Mouse (Mus musculus): Measurements from ENCODE around the gene Stmn1. TPM values are rescaled to one million over a fixed set of nuclear protein-coding genes. Genes with fewer than 3 reads are reported as not detected.
A peak's percentile ranks its signal among the peaks of the same experiment; 100 is the strongest.
"Not testable (repeated sequence)": the region's sequence is repeated elsewhere in the genome, so short reads cannot be mapped to it uniquely, and the experiment has no call there.

Gene Stmn1
- polyA plus RNA-seq, 1 experiment from 2014 or later = 947 TPM

DNA sequence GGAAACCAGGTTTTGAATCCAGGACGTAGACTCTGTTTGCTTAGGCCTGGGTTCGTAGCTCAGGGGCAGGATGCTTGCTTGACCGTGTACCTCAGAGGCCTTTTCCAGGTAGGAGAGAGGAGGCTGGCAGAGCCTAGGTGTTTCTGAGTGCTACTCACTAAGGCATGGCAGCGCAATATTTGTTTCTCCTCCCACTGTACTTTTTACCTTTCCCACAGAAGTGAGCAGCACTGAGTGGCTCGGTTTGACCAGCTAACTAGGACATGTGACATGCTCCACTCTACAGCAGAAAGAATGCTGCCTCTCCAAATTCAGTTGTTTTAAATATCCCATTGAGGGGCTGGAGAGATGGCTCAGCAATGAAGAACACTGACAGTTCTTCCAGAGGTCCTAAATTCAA lies 20.1 kb downstream of the Stmn1 start:
- no peaks in the 10 kb centered on the region for H3K36me3 ChIP-seq
- no peak overlapping the region for H3K9ac ChIP-seq
- H3K4me2 ChIP-seq = no peak overlapping the region
- ATAC-seq (replicated peaks; ENCODE audit: insufficient number of reproducible peaks, insufficient read depth, low FRiP score, low read depth) = no peak
- no peaks in the 10 kb centered on the region for H3K4me1 ChIP-seq (replicated peaks)
- no peak overlapping the region for H3K4me3 ChIP-seq
- H3K9me3 ChIP-seq (replicated peaks) = no peaks in the 10 kb centered on the region
- H3K27me3 ChIP-seq = peaks cover 4% of the 10 kb centered on the region; the same call in 1 of the 2 replicates
- WGBS = 77% methylated on average over 5 of the region's 5 CpGs
- no peak overlapping the region for H3K27ac ChIP-seq

GRCm38 (mm10) chr4:134489986-134490665 lies 22.0 kb downstream of the Stmn1 start:
- H3K4me1 ChIP-seq (replicated peaks) = peaks cover 9% of the 10 kb centered on the region
- no peaks in the 10 kb centered on the region for H3K9me3 ChIP-seq (replicated peaks)
- WGBS = 75% methylated on average over 11 of the region's 11 CpGs
- no peaks in the 10 kb centered on the region for H3K27me3 ChIP-seq
- ATAC-seq (replicated peaks; ENCODE audit: insufficient number of reproducible peaks, insufficient read depth, low FRiP score, low read depth) = no peak
- H3K4me2 ChIP-seq = no peak overlapping the region
- no peaks in the 10 kb centered on the region for H3K36me3 ChIP-seq
- H3K27ac ChIP-seq = no peak overlapping the region
- no peak overlapping the region for H3K9ac ChIP-seq
- H3K4me3 ChIP-seq = no peak overlapping the region

- H3K36me3 ChIP-seq = no peaks in the 10 kb centered on the region
- no peak for ATAC-seq (replicated peaks; ENCODE audit: insufficient number of reproducible peaks, insufficient read depth, low FRiP score, low read depth)
- H3K4me1 ChIP-seq (replicated peaks) = peaks cover 25% of the 10 kb centered on the region
- 62% methylated on average over 6 of the region's 6 CpGs for WGBS
- H3K9me3 ChIP-seq (replicated peaks) = no peaks in the 10 kb centered on the region
- no peak overlapping the region for H3K4me3 ChIP-seq
- no peak overlapping the region for H3K27ac ChIP-seq
- H3K9ac ChIP-seq = no peak overlapping the region
- no peaks in the 10 kb centered on the region for H3K27me3 ChIP-seq
- H3K4me2 ChIP-seq = no peak overlapping the region
Measured at GRCm38 (mm10) chr4:134491716-134492115, 23.6 kb downstream of the Stmn1 start.

DNA sequence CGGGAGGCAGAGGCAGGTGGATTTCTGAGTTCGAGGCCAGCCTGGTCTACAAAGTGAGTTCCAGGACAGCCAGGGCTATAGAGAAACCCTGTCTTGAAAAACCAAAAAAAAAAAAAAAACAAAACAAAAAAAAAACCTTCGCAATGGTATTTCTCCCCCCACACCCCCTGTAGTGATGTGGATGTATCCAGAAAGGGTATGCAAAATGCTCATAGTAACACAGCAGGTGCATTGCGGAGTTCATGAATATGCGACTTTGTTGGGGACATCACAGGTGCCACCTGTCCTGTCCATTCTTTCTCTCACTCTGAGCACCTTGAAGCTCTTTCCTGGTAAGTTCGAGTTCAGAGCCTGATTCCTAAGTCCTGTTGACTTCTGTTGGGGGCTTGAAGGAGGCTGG lies 26.0 kb downstream of the Stmn1 start:
- not testable (repeated sequence) for H3K4me2 ChIP-seq; H3K4me3 ChIP-seq; H3K9ac ChIP-seq; H3K27ac ChIP-seq; H3K27me3 ChIP-seq; H3K9me3 ChIP-seq (replicated peaks); H3K36me3 ChIP-seq; ATAC-seq (replicated peaks; ENCODE audit: insufficient number of reproducible peaks, insufficient read depth, low FRiP score, low read depth)
- 95% methylated on average over 6 of the region's 6 CpGs for WGBS
- peaks cover 46% of the 10 kb centered on the region for H3K4me1 ChIP-seq (replicated peaks)

DNA sequence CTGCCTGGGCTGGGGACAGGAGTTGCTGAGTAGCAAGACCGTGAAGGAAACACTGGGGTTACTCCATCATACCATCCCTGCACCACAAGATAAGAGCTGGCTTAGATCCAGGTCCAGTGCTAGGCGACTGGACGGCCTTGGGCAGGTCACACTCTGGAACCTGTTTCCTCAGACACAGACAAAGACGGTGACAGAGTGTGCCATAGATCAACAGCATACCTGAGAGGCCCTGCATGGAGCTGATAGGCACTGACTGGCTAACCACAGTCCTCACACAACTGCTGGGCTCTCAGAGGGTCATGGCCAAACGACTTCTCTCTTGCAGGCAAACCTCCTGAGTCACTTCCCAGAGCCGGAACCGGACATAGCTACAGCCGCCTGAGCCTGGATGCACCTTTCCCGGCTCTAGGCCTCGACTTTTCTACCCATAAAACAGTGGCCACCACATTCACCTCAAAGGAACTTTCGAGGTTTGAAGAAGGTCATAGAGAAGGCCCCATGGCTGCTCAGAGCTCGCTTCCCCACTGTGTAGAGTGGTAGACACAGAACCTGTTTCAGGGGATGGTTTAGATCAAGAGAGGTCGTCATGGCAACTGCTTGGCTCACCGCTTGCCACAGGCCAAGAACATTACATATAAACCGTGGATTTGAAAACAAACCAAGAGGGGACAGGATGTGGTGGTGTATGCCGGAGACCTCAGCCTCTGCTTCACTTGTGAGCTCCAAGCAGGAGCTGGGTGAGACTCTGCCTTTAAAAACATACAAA lies 26.8 kb downstream of the Stmn1 start:
- peak overlapping the region; percentile 93 for H3K27ac ChIP-seq
- 47% methylated on average over 16 of the region's 16 CpGs for WGBS
- H3K27me3 ChIP-seq = no peaks in the 10 kb centered on the region
- no peak overlapping the region for H3K9ac ChIP-seq
- H3K36me3 ChIP-seq = no peaks in the 10 kb centered on the region
- ATAC-seq (replicated peaks; ENCODE audit: insufficient number of reproducible peaks, insufficient read depth, low FRiP score, low read depth) = no peak; the same call in 1 of the 2 replicates
- H3K4me2 ChIP-seq = no peak overlapping the region
- no peaks in the 10 kb centered on the region for H3K9me3 ChIP-seq (replicated peaks)
- H3K4me3 ChIP-seq = no peak overlapping the region
- H3K4me1 ChIP-seq (replicated peaks) = peaks cover 46% of the 10 kb centered on the region

DNA sequence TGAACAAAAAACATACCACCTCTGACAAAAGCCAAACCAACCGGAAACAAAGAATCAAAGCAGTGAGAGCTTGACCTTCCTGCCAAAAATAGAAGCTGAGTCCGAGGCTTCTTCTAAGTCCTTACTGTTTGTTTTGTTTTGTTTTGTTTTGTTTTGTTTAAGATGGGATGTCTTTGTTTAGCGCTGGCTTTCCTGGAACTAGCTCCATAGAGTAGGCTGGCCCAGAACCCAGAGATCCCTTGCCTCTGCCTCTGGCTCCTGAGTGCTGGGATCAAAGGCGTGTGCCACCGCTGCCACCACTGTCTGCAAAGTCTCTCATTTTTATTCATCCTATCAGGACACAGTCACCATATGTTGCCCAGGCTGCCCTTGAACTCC lies 27.4 kb downstream of the Stmn1 start:
- Histone ChIP-seq H3K9me3 (replicated peaks) (no peaks in the 10 kb centered on the region), H3K4me1 (replicated peaks) (peaks cover 46% of the 10 kb centered on the region), H3K27me3 (no peaks in the 10 kb centered on the region), H3K27ac (peak overlapping the region; percentile 93), H3K4me3 (no peak overlapping the region), H3K36me3 (no peaks in the 10 kb centered on the region), H3K9ac (no peak overlapping the region), H3K4me2 (no peak overlapping the region)
- WGBS = 59% methylated on average over 5 of the region's 5 CpGs
- ATAC-seq (replicated peaks; ENCODE audit: insufficient number of reproducible peaks, insufficient read depth, low FRiP score, low read depth) = no peak

- H3K9me3 ChIP-seq (replicated peaks) = no peaks in the 10 kb centered on the region
- H3K27ac ChIP-seq = peak within 1 kb of the TSS; percentile 93
- H3K4me2 ChIP-seq = peak within 1 kb of the TSS; percentile 96
- H3K4me1 ChIP-seq (replicated peaks) = peaks cover 46% of the 10 kb centered on the region
- no peaks in the 10 kb centered on the region for H3K27me3 ChIP-seq
- peak within 1 kb of the TSS; percentile 68 for H3K9ac ChIP-seq
- ATAC-seq (replicated peaks; ENCODE audit: insufficient number of reproducible peaks, insufficient read depth, low FRiP score, low read depth) = peak; percentile 71
- no peaks in the 10 kb centered on the region for H3K36me3 ChIP-seq
- WGBS = 2% methylated on average over 35 of the region's 35 CpGs
- H3K4me3 ChIP-seq = peak within 1 kb of the TSS; percentile 66
Measured at GRCm38 (mm10) chr4:134496595-134497210, 28.6 kb downstream of the Stmn1 start, which contains the start of gene Paqr7. Gene Paqr7 (plus strand): TSS chr4:134496697.

DNA sequence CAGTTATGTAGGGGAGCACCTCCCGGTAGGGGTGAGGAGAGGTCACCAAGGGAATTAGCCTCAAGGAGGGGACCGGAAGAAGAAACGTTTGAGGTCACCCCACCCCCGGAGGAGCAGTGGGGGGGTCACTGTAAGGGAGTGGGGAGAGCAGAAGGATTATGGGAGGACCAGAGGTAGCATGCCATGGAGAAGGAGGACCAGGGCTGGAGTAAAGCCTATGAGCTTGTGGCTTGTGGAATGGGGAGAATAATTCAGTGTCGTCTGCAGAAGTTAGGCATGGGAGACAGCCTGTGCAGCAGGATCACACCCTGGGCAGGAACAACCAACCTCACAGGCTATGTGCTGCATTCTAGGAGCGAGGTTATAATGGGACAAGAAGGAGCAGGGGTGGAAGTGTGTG lies 29.1 kb downstream of the Stmn1 start:
- peak overlapping the region; percentile 68 for H3K9ac ChIP-seq
- no peaks in the 10 kb centered on the region for H3K27me3 ChIP-seq
- ATAC-seq (replicated peaks; ENCODE audit: insufficient number of reproducible peaks, insufficient read depth, low FRiP score, low read depth) = 0 out of 2 replicates have a peak, but pooled peaks have one; percentile 11
- H3K4me3 ChIP-seq = peak overlapping the region; percentile 66
- H3K27ac ChIP-seq = peak overlapping the region; percentile 93
- WGBS = 4% methylated on average over 6 of the region's 6 CpGs
- no peaks in the 10 kb centered on the region for H3K36me3 ChIP-seq
- peaks cover 46% of the 10 kb centered on the region for H3K4me1 ChIP-seq (replicated peaks)
- no peaks in the 10 kb centered on the region for H3K9me3 ChIP-seq (replicated peaks)
- H3K4me2 ChIP-seq = peak overlapping the region; percentile 96

GRCm38 (mm10) chr4:134497986-134498731 lies 30.0 kb downstream of the Stmn1 start:
- Histone ChIP-seq H3K4me1 (replicated peaks) (peaks cover 46% of the 10 kb centered on the region), H3K9ac (no peak overlapping the region), H3K36me3 (no peaks in the 10 kb centered on the region), H3K27ac (peak overlapping the region; percentile 11), H3K4me3 (no peak overlapping the region), H3K27me3 (no peaks in the 10 kb centered on the region), H3K9me3 (replicated peaks) (no peaks in the 10 kb centered on the region), H3K4me2 (peak overlapping the region; percentile 96)
- 63% methylated on average over 12 of the region's 12 CpGs for WGBS
- no peak for ATAC-seq (replicated peaks; ENCODE audit: insufficient number of reproducible peaks, insufficient read depth, low FRiP score, low read depth)

GRCm38 (mm10) chr4:134498983-134499382 lies 30.9 kb downstream of the Stmn1 start:
- peaks cover 46% of the 10 kb centered on the region for H3K4me1 ChIP-seq (replicated peaks)
- H3K27me3 ChIP-seq; H3K36me3 ChIP-seq; ATAC-seq (replicated peaks; ENCODE audit: insufficient number of reproducible peaks, insufficient read depth, low FRiP score, low read depth); H3K4me2 ChIP-seq; H3K9ac ChIP-seq; H3K27ac ChIP-seq; H3K4me3 ChIP-seq; H3K9me3 ChIP-seq (replicated peaks): not testable (repeated sequence)
- 79% methylated on average over 6 of the region's 6 CpGs for WGBS

GRCm38 (mm10) chr4:134501095-134501494 lies 33.0 kb downstream of the Stmn1 start:
- H3K4me2 ChIP-seq = no peak overlapping the region
- 88% methylated on average over 6 of the region's 6 CpGs for WGBS

More at GRCm38 (mm10) chr4:134501095-134501494, 33.0 kb downstream of the Stmn1 start:
- no peak for ATAC-seq (replicated peaks; ENCODE audit: insufficient number of reproducible peaks, insufficient read depth, low FRiP score, low read depth)
- Histone ChIP-seq H3K4me1 (replicated peaks) (peaks cover 27% of the 10 kb centered on the region), H3K9me3 (replicated peaks) (no peaks in the 10 kb centered on the region), H3K4me3 (no peak overlapping the region), H3K27ac (no peak overlapping the region), H3K36me3 (no peaks in the 10 kb centered on the region), H3K9ac (no peak overlapping the region), H3K27me3 (no peaks in the 10 kb centered on the region)

Data from heart, embryonic 15.5 days (tissue).